Mouse (Mus musculus): ENCODE measurements around the gene Chga. TPM values are rescaled to one million over a fixed set of nuclear protein-coding genes. Genes with fewer than 3 reads are reported as not detected.

Chga gene
- polyA plus RNA-seq, 1 experiment from 2014 or later, result 155 TPM

DNA sequence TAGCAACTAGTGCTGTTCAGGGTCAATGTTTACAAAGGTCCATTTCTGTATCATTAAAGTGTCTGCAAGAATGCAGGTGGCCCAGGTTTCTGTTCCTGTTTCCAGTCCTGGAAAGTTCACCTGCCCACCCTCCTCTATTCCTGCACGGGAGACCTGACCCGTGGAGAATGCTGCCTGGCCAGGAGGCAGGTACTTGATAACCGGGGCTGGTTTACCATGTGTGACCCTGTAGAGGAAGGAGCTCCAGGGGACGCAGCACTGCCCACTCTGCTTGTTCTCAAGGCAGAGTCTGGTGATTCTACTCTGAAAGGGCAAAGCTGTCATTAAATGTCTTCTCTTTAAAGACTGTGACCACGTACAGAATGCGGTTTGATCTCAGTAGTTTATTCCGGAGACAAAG is 13.4 kb downstream of the Chga start:
- 80% methylated on average over 7 of the region's 7 CpGs for WGBS
- H3K27ac ChIP-seq, result no peak overlapping the region
- H3K27me3 ChIP-seq (replicated peaks), result no peaks in the 10 kb centered on the region
- no peaks in the 10 kb centered on the region for H3K9me3 ChIP-seq
- H3K9ac ChIP-seq, result no peak overlapping the region
- H3K4me3 ChIP-seq, result no peak overlapping the region
- 0 out of 2 replicates have a peak, but pooled peaks cover 9% of the 10 kb centered on the region for H3K36me3 ChIP-seq (replicated peaks)
- no peaks in the 10 kb centered on the region for H3K4me1 ChIP-seq
- no peak overlapping the region for H3K4me2 ChIP-seq
- no peak for ATAC-seq (replicated peaks)

DNA sequence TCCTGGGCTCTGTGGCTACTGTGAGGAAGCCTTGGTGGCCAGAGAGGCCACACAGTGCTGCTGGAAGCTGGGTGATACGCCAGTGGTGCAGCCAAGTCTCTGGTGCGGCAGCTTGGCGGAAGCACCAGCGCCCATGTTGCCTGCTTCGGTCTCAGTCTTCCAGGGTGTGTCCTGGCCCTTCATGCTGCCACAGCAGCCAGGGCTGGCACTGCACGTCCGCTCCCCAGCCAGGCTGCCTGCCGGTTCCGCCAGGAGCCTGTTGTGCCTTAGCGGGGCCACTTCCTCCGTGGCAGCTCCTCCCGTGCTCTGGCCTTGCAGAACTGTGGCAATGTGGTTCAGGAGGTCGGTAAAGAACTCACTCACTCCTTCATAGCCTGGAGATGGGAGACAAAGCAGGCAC is 15.3 kb downstream of the Chga start:
- 0 out of 2 replicates have a peak, but pooled peaks cover 4% of the 10 kb centered on the region for H3K36me3 ChIP-seq (replicated peaks)
- no peak for ATAC-seq (replicated peaks)
- H3K9me3 ChIP-seq, result no peaks in the 10 kb centered on the region
- H3K4me2 ChIP-seq, result no peak overlapping the region
- no peak overlapping the region for H3K4me3 ChIP-seq
- 86% methylated on average over 13 of the region's 13 CpGs for WGBS
- no peaks in the 10 kb centered on the region for H3K27me3 ChIP-seq (replicated peaks)
- no peaks in the 10 kb centered on the region for H3K4me1 ChIP-seq
- no peak overlapping the region for H3K27ac ChIP-seq
- H3K9ac ChIP-seq, result no peak overlapping the region

DNA sequence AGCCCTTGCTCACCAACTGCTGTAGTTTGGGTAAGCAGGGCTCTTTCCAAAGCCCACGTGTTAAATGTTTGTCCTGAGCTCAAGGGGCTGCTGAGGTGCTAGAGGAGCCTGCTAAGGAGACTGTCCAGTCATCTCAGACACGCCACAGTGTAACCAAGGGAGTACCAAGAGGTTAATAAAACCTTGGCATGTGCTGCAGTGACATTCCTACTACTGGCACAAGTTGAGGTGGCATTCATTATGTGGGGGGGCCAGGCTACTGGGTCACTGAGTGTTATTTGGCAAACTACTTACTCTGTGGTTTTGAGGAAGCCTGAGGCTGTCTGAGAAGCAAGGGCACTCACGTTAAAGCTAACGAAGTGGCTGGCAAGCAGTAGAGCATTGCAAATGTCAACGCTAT is 16.0 kb downstream of the Chga start:
- H3K4me3 ChIP-seq, result no peak overlapping the region
- no peaks in the 10 kb centered on the region for H3K27me3 ChIP-seq (replicated peaks)
- no peak for ATAC-seq (replicated peaks)
- H3K9me3 ChIP-seq, result no peaks in the 10 kb centered on the region
- no peak overlapping the region for H3K27ac ChIP-seq
- WGBS, result 81% methylated on average over 5 of the region's 5 CpGs
- no peak overlapping the region for H3K9ac ChIP-seq
- 0 out of 2 replicates have a peak, but pooled peaks cover 3% of the 10 kb centered on the region for H3K36me3 ChIP-seq (replicated peaks)
- H3K4me1 ChIP-seq, result no peaks in the 10 kb centered on the region
- H3K4me2 ChIP-seq, result no peak overlapping the region

DNA sequence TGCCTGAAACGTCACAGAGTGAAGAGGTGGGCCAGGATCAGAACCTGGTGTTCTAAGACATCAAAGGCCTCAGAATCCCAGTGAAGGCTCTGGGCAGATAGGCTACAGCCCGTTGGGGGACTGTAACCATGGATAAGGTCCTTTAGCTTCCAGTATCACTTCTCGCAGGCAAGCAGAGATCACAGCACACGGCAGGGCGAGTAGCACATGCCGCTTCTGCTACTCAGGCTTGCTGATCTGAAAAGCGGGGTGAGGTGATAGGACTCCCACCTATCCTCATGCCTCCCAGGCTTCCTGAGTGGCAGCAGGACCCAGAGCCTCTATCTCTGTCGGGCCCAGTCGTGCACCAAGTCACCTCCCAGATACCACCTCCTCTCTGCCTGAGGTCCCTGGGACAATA is 16.9 kb downstream of the Chga start:
- Histone ChIP-seq H3K9ac (no peak overlapping the region), H3K36me3 (replicated peaks) (no peaks in the 10 kb centered on the region), H3K9me3 (no peaks in the 10 kb centered on the region), H3K4me2 (no peak overlapping the region), H3K27me3 (replicated peaks) (no peaks in the 10 kb centered on the region), H3K4me1 (no peaks in the 10 kb centered on the region), H3K4me3 (no peak overlapping the region), H3K27ac (no peak overlapping the region)
- 87% methylated on average over 9 of the region's 9 CpGs for WGBS
- ATAC-seq (replicated peaks), result no peak

DNA sequence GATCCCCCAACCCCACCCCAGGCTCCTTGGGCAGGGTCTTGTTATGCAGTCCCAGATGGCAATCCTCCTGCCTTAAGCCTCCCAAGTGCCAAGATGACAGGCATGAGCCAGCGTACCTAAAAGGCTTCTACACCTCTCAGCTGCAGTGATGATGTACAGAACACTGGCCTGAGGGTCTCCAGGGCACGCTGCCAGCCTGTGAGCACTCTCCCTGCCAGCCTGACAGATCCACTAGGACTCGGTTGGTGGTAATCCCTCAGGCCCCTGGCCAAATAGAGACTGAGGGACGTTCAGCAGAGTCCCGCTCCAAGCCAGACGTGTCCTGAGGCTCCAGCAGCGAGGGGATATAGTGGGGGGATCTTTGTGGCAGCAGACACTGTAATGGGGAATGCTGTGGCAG is 18.3 kb downstream of the Chga start:
- ATAC-seq (replicated peaks), result no peak
- WGBS, result 47% methylated on average over 7 of the region's 7 CpGs
- no peaks in the 10 kb centered on the region for H3K36me3 ChIP-seq (replicated peaks)

DNA sequence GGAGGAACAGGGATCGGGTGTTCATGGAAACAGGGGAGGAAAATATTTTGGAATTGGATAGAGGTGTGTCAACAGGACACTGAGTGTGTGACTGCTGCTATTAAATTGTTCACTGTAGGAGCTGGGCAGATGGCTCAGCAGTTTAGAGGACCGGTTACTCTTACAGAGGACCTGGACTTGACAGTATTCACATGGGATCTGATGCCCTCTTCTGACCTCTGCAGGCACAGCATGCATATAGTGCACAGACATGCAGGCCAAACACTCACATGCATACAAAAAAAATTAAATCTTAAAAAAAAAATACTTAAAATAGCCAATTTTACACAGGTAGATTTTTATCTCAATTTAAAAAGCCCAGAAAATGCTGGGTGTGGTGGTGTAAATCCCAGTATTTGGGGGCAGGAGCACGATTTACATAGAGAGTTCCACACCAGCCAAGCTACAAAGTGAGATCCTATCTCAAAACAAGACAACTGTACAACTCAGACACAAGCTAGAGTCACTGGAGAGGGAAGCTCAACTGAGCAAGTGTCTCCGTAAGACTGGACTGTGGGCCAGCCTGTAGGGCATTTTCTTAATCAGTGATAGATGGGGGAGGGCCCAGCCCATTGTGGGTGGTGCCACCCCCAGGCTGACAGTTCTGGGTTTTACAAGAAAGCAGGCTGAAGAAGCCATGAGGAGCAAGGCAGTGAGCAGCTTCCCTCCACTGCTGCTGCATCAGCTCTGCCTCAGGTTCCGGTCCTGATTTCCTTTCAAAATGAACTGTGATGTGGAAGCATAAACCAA is 21.0 kb downstream of the Chga start:
- ATAC-seq (replicated peaks), result no peak
- Histone ChIP-seq H3K4me2 (no peak overlapping the region), H3K27me3 (replicated peaks) (no peaks in the 10 kb centered on the region), H3K36me3 (replicated peaks) (no peaks in the 10 kb centered on the region), H3K27ac (no peak overlapping the region), H3K4me1 (no peaks in the 10 kb centered on the region), H3K9me3 (no peaks in the 10 kb centered on the region), H3K4me3 (no peak overlapping the region), H3K9ac (no peak overlapping the region)
- WGBS, result 80% methylated on average over 5 of the region's 5 CpGs

More for the DNA sequence above, 18.3 kb downstream of the Chga start:
- no peak overlapping the region for H3K9ac ChIP-seq
- H3K4me2 ChIP-seq, result no peak overlapping the region
- H3K4me3 ChIP-seq, result no peak overlapping the region
- H3K4me1 ChIP-seq, result no peaks in the 10 kb centered on the region
- H3K9me3 ChIP-seq, result no peaks in the 10 kb centered on the region
- no peaks in the 10 kb centered on the region for H3K27me3 ChIP-seq (replicated peaks)
- no peak overlapping the region for H3K27ac ChIP-seq

DNA sequence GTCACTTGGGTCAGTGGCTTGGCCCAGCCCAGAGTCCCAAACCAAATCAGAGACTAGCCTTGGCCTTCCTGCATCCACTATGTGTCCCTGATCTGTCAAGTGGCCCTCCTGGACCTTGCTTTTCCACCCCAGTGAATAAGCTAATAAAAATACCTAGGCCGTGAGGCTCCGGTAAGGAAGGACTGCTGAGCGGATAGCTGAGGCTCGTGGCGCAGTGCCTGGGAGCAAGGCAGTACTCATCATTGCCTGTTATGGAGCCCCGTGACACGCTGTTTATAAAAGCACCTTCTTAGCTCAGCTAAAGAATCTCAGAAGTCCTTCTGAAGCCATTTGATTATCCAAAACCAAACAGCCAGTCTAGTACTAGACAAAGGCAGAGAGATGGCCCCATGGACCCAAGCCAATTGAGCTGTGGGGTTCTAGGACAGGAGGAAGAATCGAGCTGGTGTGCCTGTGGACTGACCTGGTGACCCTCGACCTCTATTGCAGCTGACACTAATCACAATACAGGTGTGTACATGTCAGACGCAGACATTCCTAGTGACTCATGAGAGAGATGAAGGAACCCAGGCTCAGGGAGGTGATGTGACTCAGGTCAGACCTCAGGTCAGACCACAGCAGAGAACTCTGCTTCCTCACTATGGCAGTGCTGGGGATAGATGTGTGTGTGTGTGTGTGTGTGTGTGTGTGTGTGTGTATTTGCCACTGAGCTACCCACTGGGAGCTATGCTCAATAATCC is 22.1 kb downstream of the Chga start:
- no peaks in the 10 kb centered on the region for H3K27me3 ChIP-seq (replicated peaks)
- H3K9ac ChIP-seq, result no peak overlapping the region
- no peaks in the 10 kb centered on the region for H3K9me3 ChIP-seq
- 90% methylated on average over 10 of the region's 10 CpGs for WGBS
- no peak for ATAC-seq (replicated peaks)
- H3K27ac ChIP-seq, result no peak overlapping the region
- H3K4me3 ChIP-seq, result no peak overlapping the region
- H3K4me2 ChIP-seq, result no peak overlapping the region
- H3K4me1 ChIP-seq, result no peaks in the 10 kb centered on the region
- H3K36me3 ChIP-seq (replicated peaks), result no peaks in the 10 kb centered on the region

DNA sequence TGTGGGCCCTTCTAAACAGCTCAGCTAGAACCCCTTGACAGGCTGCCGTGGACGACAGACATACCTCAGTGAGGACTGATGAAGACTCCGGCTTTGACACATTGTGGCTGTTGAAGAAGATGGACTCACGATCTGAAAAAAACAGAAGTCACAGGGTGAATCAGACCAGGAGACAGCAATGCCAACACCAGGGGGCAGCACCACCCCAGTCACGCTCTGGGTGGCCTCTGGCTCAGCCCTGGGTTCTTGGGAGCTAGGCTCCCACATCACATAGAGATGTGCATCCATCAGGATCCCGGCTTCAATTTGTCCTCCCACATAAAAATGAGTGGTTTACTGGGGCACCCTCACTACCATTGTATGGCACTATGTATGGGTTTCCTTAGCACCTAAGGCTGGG is 24.3 kb downstream of the Chga start:
- no peaks in the 10 kb centered on the region for H3K9me3 ChIP-seq
- H3K36me3 ChIP-seq (replicated peaks), result no peaks in the 10 kb centered on the region
- H3K4me2 ChIP-seq, result no peak overlapping the region
- 69% methylated on average over 6 of the region's 6 CpGs for whole genome bisulfite sequencing
- no peaks in the 10 kb centered on the region for H3K4me1 ChIP-seq
- H3K9ac ChIP-seq, result no peak overlapping the region
- no peaks in the 10 kb centered on the region for H3K27me3 ChIP-seq (replicated peaks)
- H3K4me3 ChIP-seq, result no peak overlapping the region
- no peak overlapping the region for H3K27ac ChIP-seq
- ATAC-seq (replicated peaks), result peak; percentile 49; the same call in 1 of the 2 replicates

DNA sequence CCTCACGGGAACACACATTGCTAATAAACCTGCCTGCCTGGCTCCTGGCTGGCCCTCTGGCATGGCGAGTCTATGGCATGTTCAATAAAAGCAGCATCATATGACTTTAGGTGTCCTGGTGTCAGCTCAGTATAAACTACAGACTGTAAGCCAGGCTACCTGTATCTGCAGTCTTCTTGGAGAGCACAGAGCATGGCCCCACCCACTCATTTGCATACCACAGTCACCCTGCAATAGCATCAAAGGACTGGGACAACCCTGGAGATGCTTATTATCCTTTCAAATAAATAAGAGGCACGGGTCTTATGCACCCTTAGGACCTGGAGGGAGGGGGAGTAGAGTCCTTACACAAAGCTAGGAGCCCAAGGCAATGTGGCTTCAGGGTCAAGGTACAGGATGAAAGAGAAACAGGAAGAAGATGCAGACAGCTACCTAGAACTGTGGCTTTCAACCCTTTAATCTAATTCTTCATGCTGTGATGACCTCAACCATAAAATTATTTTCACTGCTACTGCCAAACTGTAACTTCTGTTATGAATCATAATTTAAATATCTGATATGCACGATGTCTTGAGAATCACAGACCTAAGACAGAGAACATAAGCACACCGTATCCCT is 26.9 kb downstream of the Chga start:
- Histone ChIP-seq H3K4me1 (no peaks in the 10 kb centered on the region), H3K4me3 (no peak overlapping the region), H3K4me2 (no peak overlapping the region), H3K27ac (no peak overlapping the region), H3K9me3 (no peaks in the 10 kb centered on the region), H3K36me3 (replicated peaks) (no peaks in the 10 kb centered on the region), H3K27me3 (replicated peaks) (no peaks in the 10 kb centered on the region), H3K9ac (no peak overlapping the region)
- ATAC-seq (replicated peaks), result no peak
- 71% methylated on average over 5 of the region's 5 CpGs for WGBS

DNA sequence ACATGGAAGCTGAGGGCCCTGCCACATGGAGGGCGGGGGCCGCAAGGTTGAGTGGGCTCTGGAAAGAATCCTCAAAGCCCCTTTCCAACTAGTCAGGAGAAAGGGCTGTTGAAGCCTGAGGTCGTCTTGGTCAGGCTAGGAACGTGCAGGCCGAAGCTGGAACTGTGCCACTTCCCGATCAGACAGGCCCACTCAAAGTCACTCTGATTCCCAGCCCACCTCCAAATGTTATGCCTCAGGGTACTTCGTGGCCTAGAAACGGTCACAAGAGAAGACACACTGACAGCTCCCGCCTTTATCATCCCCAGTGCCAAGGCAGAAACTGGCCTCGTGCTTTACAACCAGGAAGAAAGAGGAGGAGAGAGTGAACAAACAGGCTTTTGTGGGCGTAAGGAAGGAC is 27.7 kb downstream of the Chga start:
- Histone ChIP-seq H3K9ac (no peak overlapping the region), H3K9me3 (no peaks in the 10 kb centered on the region), H3K27me3 (replicated peaks) (no peaks in the 10 kb centered on the region), H3K4me3 (no peak overlapping the region), H3K4me2 (no peak overlapping the region), H3K36me3 (replicated peaks) (no peaks in the 10 kb centered on the region), H3K27ac (no peak overlapping the region), H3K4me1 (no peaks in the 10 kb centered on the region)
- WGBS, result 76% methylated on average over 11 of the region's 11 CpGs
- ATAC-seq (replicated peaks), result no peak

DNA sequence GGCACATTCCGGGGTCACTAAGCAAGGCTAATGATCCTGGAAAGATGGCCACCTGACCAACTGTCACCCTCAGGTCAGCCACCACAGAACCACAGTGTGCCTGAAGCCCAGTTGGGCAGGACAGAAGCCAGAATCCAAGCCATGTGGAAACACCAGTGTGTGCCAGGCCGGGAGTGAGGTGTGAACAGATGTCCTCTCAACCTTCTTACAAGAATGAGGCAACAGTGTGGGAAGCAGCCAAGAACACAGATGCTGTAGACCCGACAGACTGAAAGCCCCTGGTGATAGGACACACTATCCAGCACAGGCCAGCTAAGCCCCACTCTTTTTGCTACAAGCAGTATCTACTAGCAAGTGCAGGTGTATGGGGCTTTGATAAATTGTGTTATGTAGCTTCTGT is 30.6 kb downstream of the Chga start:
- Histone ChIP-seq H3K9ac (no peak overlapping the region), H3K36me3 (replicated peaks) (no peaks in the 10 kb centered on the region), H3K4me1 (no peaks in the 10 kb centered on the region), H3K4me3 (no peak overlapping the region), H3K4me2 (no peak overlapping the region), H3K27ac (no peak overlapping the region), H3K9me3 (no peaks in the 10 kb centered on the region), H3K27me3 (replicated peaks) (no peaks in the 10 kb centered on the region)
- WGBS, result 85% methylated on average over 3 of the region's 3 CpGs
- ATAC-seq (replicated peaks), result no peak

DNA sequence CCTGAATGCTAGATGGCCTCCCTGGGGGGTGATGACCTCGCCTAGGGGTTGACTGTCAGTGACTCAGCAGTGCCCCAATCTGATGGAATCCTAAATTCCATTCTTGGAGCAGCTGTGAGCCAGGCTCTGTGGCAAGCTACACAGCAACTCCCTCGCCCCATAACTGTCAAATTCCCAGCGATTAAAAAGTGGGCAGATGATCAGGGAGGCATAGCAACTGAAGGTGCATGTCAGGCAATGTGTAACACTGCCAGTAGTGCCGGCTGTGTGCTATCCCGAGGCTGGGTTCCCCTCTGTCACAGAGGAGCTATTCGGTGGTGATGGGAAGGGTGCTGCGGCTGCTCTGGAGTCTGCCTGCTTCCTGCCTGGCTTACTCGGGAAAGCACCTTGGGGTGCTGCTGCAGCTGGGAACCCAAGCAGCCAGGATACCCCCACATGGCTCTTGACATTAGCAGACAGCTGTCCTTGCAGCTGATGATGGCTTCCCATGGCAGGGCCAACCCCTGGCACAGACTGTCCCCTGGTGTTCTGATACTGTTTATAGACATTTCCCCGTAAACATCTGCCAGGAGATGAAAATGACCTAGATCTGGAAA is 31.6 kb downstream of the Chga start:
- Histone ChIP-seq H3K27ac (no peak overlapping the region), H3K4me2 (no peak overlapping the region), H3K36me3 (replicated peaks) (no peaks in the 10 kb centered on the region), H3K27me3 (replicated peaks) (no peaks in the 10 kb centered on the region), H3K9me3 (no peaks in the 10 kb centered on the region), H3K4me3 (no peak overlapping the region), H3K9ac (no peak overlapping the region), H3K4me1 (no peaks in the 10 kb centered on the region)
- 83% methylated on average over 9 of the region's 9 CpGs for WGBS
- no peak for ATAC-seq (replicated peaks)

Data from midbrain, embryonic 15.5 days (tissue).